In the genomic region with DNA sequence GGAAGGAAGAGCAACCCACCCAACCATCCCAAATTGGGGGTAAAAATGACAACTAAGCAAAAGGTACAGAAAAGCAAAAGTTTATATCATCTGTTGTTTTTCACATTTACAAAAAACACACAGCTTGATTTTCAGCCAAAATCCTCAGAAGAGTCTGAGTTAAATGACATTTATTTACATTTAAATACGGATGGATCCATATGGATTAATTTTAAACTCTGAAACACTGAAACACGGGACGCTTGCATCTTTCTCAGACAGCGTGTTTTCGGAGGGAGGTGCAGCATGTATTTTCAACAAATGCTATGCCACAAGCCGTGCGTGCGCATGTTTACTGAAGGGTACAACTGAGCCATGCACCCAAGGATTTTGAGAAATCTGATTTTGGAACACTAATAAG, we compare ENCODE assay signal across 16 mouse cellular contexts.
"Had no signal": no experiment of that assay in that cellular context is flagged by ENCODE, and none has a peak within 500 bp of the region (broad histone marks: within the 10 kb centered on the region; RNA-seq: fewer than 3 reads in every experiment).

No protein-coding gene starts in this region.

- H3K9ac ChIP-seq: lung, embryonic 14.5 days; midbrain, embryonic 13.5 days; midbrain, embryonic 15.5 days; neural tube, embryonic 12.5 days; stomach, embryonic 15.5 days had no signal

- H3K4me3 ChIP-seq: megakaryocyte, embryonic 14.5 days; midbrain, embryonic 13.5 days; midbrain, embryonic 15.5 days; neural tube, embryonic 12.5 days; stomach, embryonic 15.5 days had no signal

- H3K27ac ChIP-seq: macrophage; midbrain, embryonic 13.5 days; midbrain, embryonic 15.5 days; neural tube, embryonic 12.5 days; stomach, embryonic 15.5 days; stomach, postnatal 0 days had no signal

- H3K4me2 ChIP-seq: lung, embryonic 14.5 days; midbrain, embryonic 11.5 days; midbrain, embryonic 13.5 days; midbrain, embryonic 15.5 days; neural tube, embryonic 12.5 days; stomach, embryonic 15.5 days had no signal

- DNase-seq: lung, adult 18-20 months; lung, embryonic 14.5 days; lung, postnatal 14 days; lung, postnatal 36 days; right cerebral cortex, postnatal 14 days; thymus, adult 2 months; thymus, postnatal 25 days; thymus, postnatal 4 days had no signal

- H3K36me3 ChIP-seq: midbrain, embryonic 13.5 days; midbrain, embryonic 15.5 days; neural tube, embryonic 12.5 days; stomach, embryonic 15.5 days had no signal

- ATAC-seq: midbrain, embryonic 15.5 days had no signal

- H3K27me3 ChIP-seq: midbrain, embryonic 13.5 days; midbrain, embryonic 15.5 days; neural tube, embryonic 12.5 days; stomach, embryonic 15.5 days had no signal

- H3K9me3 ChIP-seq: midbrain, embryonic 13.5 days; midbrain, embryonic 15.5 days; neural tube, embryonic 12.5 days; stomach, embryonic 15.5 days had no signal

- H3K4me1 ChIP-seq: megakaryocyte, embryonic 14.5 days; stomach, embryonic 15.5 days had no signal
